Mouse (Mus musculus): ENCODE results near the gene Zbtb39. TPM values are rescaled to one million over a fixed set of nuclear protein-coding genes. Genes with fewer than 3 reads are reported as not detected.

The Zbtb39 gene
- polyA plus RNA-seq, 1 experiment from 2014 or later = 6.2 TPM

DNA sequence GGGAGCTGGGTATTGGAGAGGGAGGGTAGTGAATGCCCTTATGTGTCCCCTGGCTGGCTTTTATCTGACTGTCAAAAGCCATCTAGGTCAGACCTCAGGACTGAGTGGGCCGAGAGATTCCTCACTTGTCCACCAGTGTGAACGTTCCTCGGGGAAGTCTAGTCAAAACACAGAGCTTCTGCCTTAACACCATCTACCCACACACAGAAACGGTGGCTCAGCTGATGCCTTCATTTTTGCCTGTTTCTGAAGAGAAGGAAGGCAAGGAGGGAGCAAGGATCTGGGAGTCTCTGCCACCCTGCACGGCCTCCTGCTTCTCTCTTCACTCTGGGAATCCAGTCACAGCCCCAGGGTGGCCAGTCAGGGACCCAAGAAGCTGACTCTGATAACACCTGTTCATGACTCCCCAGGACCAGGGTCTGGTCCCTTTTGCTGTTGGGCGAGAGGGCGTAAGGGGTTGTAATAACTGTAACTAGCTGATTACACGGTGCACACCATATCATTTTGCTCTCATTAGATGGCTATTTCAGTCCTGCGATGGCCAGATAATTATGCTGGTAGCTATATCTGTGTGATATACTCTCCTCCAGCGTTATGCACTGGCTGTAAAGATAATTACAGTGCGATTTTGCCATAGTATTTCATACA is 8.9 kb upstream of the Zbtb39 start:
- Histone ChIP-seq H3K36me3 (ENCODE audit: control insufficient read depth, insufficient read depth, low read length) (no peaks in the 10 kb centered on the region), H3K4me2 (ENCODE audit: low read length) (no peak overlapping the region), H3K9ac (replicated peaks; ENCODE audit: low read length) (0 out of 2 replicates have a peak overlapping the region, but pooled peaks have one; percentile 12), H3K4me1 (ENCODE audit: control insufficient read depth, insufficient read depth, low read length) (peaks cover 7% of the 10 kb centered on the region; the same call in 1 of the 2 replicates), H3K9me3 (ENCODE audit: control insufficient read depth, low read length) (no peaks in the 10 kb centered on the region), H3K4me3 (replicated peaks; ENCODE audit: low read depth, low read length) (no peak overlapping the region), H3K27ac (replicated peaks; ENCODE audit: low read depth, low read length) (no peak overlapping the region), H3K27me3 (ENCODE audit: control insufficient read depth, insufficient read depth, low read length) (no peaks in the 10 kb centered on the region)
- ATAC-seq (ENCODE audit: low FRiP score, low TSS enrichment) (no peak), DNase-seq (peak; percentile 25)
- 50% methylated on average over 11 of the region's 11 CpGs for WGBS

DNA sequence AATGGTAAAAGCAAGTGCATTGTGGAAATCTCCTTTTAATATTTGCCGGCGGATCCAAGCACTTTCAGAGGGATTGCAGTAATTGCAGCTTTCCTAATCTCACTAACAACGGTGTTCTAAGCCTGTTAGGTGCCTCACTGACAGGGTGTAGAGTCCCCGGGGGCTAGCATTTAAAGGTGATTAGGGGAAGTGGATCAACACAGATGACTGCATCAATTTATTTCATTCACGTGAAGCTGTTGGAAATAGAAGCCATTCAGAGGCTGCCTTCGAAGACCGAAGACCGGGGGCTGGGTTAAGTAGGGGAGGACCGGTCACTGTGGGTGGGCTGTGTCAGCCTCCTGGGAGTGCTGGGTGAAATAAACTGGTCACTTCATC is 8.4 kb upstream of the Zbtb39 start:
- Histone ChIP-seq H3K4me2 (ENCODE audit: low read length) (no peak overlapping the region), H3K36me3 (ENCODE audit: control insufficient read depth, insufficient read depth, low read length) (no peaks in the 10 kb centered on the region), H3K9me3 (ENCODE audit: control insufficient read depth, low read length) (no peaks in the 10 kb centered on the region), H3K4me3 (replicated peaks; ENCODE audit: low read depth, low read length) (no peak overlapping the region), H3K4me1 (ENCODE audit: control insufficient read depth, insufficient read depth, low read length) (peaks cover 7% of the 10 kb centered on the region; the same call in 1 of the 2 replicates), H3K27ac (replicated peaks; ENCODE audit: low read depth, low read length) (0 out of 2 replicates have a peak overlapping the region, but pooled peaks have one; percentile 26), H3K27me3 (ENCODE audit: control insufficient read depth, insufficient read depth, low read length) (no peaks in the 10 kb centered on the region), H3K9ac (replicated peaks; ENCODE audit: low read length) (0 out of 2 replicates have a peak overlapping the region, but pooled peaks have one; percentile 12)
- DNase-seq (peak; percentile 63), ATAC-seq (ENCODE audit: low FRiP score, low TSS enrichment) (no peak)
- WGBS = 14% methylated on average over 9 of the region's 9 CpGs

DNA sequence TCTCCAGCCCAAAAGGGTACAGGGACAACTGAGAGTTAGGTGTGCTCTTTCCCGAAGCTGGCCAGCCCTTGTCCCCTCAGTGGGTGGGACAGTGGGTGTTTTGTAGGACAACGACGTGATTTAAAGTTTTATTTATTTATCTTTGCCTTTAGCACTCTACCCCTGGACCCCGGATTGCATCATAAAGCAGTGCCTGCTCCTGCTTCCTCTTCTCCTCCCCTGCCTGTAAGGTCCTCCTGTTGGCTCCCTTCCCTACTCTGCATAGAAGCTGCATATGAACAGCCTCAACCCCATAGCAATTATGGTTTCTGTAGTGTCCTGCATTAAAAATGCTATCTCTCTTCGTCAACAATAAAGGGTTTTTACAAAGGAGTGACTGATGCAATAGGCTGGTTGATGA is 7.9 kb upstream of the Zbtb39 start:
- H3K27me3 ChIP-seq (ENCODE audit: control insufficient read depth, insufficient read depth, low read length) = no peaks in the 10 kb centered on the region
- WGBS = 47% methylated on average over 5 of the region's 5 CpGs
- H3K27ac ChIP-seq (replicated peaks; ENCODE audit: low read depth, low read length) = no peak overlapping the region
- H3K4me3 ChIP-seq (replicated peaks; ENCODE audit: low read depth, low read length) = no peak overlapping the region
- DNase-seq (no peak), ATAC-seq (ENCODE audit: low FRiP score, low TSS enrichment) (no peak)
- no peaks in the 10 kb centered on the region for H3K36me3 ChIP-seq (ENCODE audit: control insufficient read depth, insufficient read depth, low read length)
- H3K9me3 ChIP-seq (ENCODE audit: control insufficient read depth, low read length) = no peaks in the 10 kb centered on the region
- H3K9ac ChIP-seq (replicated peaks; ENCODE audit: low read length) = no peak overlapping the region
- H3K4me1 ChIP-seq (ENCODE audit: control insufficient read depth, insufficient read depth, low read length) = peaks cover 7% of the 10 kb centered on the region; the same call in 1 of the 2 replicates
- H3K4me2 ChIP-seq (ENCODE audit: low read length) = no peak overlapping the region

DNA sequence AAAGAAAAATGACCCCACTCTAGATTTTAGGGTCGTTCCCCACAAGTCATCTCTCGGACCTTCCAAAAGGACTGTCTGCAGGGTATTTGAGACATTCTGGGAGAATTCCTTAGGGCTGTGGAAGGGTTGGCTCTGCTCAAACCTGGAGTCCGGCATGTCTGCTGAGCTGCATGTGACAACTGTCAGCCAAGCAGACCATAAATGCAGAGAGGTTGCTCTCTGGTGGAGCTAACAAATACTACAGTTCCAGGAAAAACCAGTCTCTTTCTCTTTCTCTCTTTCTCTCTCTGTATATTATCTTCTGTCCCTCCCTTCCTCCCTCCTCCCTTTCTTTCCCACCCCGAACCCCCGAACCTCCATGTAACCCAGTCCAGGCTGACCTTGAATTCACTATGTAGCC is 4.9 kb upstream of the Zbtb39 start:
- H3K9me3 ChIP-seq (ENCODE audit: control insufficient read depth, low read length) = no peaks in the 10 kb centered on the region
- peaks cover 7% of the 10 kb centered on the region; the same call in 1 of the 2 replicates for H3K4me1 ChIP-seq (ENCODE audit: control insufficient read depth, insufficient read depth, low read length)
- H3K4me3 ChIP-seq (replicated peaks; ENCODE audit: low read depth, low read length) = no peak overlapping the region
- ATAC-seq (ENCODE audit: low FRiP score, low TSS enrichment) (no peak), DNase-seq (peak; percentile 77)
- 51% methylated on average over 5 of the region's 5 CpGs for WGBS
- H3K27me3 ChIP-seq (ENCODE audit: control insufficient read depth, insufficient read depth, low read length) = no peaks in the 10 kb centered on the region
- H3K9ac ChIP-seq (replicated peaks; ENCODE audit: low read length) = no peak overlapping the region
- H3K4me2 ChIP-seq (ENCODE audit: low read length) = no peak overlapping the region
- H3K27ac ChIP-seq (replicated peaks; ENCODE audit: low read depth, low read length) = no peak overlapping the region
- no peaks in the 10 kb centered on the region for H3K36me3 ChIP-seq (ENCODE audit: control insufficient read depth, insufficient read depth, low read length)

DNA sequence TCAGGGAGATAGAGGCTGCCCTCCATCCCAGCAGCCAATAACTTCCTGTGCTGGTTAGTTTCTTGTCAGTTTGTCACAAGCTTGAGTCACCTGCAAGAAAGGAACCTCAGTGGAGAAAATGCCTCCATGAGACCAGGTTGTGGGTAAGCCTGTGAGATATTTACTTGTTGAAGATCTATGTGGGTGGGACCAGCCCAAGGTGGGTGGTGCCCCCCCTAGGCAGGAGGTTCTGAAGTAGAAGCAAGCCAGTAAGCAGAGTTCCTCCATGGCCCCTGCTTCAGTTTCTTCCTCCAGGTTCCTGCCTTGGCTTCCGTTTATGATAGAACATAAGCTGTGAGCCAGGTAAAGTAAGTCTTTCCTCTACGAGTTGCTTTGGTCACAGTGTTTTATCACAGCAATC is 3.1 kb upstream of the Zbtb39 start:
- no peaks in the 10 kb centered on the region for H3K9me3 ChIP-seq (ENCODE audit: control insufficient read depth, low read length)
- peaks cover 14% of the 10 kb centered on the region for H3K4me1 ChIP-seq (ENCODE audit: control insufficient read depth, insufficient read depth, low read length)
- no peak overlapping the region for H3K27ac ChIP-seq (replicated peaks; ENCODE audit: low read depth, low read length)
- DNase-seq = no peak
- H3K4me3 ChIP-seq (replicated peaks; ENCODE audit: low read depth, low read length) = no peak overlapping the region
- no peak for ATAC-seq (ENCODE audit: low FRiP score, low TSS enrichment)
- WGBS = 86% methylated on average over 2 of the region's 2 CpGs
- H3K27me3 ChIP-seq (ENCODE audit: control insufficient read depth, insufficient read depth, low read length) = no peaks in the 10 kb centered on the region
- H3K4me2 ChIP-seq (ENCODE audit: low read length) = no peak overlapping the region
- no peaks in the 10 kb centered on the region for H3K36me3 ChIP-seq (ENCODE audit: control insufficient read depth, insufficient read depth, low read length)
- no peak overlapping the region for H3K9ac ChIP-seq (replicated peaks; ENCODE audit: low read length)

DNA sequence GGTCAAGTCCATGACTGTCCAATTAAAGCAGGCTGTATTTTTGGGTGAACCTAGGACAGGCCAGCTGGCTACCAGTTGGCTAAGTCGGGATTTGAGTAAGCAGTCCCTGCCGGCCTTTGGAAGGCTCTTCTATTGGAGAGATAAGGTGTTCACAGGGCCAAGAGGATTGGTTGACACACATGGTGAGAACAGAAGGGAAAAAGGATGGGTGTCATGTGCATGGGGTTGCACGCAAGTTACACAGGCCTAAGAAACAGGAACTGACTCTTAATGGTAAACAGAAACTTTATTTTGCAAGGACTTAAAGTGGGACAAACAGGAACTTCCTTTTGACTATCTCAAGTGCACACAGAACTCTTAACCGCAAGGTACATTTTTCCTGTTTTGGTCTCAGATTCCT is 2.4 kb upstream of the Zbtb39 start:
- H3K27ac ChIP-seq (replicated peaks; ENCODE audit: low read depth, low read length) = no peak overlapping the region
- H3K4me1 ChIP-seq (ENCODE audit: control insufficient read depth, insufficient read depth, low read length) = peaks cover 12% of the 10 kb centered on the region
- WGBS = 80% methylated on average over 4 of the region's 4 CpGs
- ATAC-seq (ENCODE audit: low FRiP score, low TSS enrichment) = no peak
- H3K9me3 ChIP-seq (ENCODE audit: control insufficient read depth, low read length) = no peaks in the 10 kb centered on the region
- H3K9ac ChIP-seq (replicated peaks; ENCODE audit: low read length) = no peak overlapping the region
- H3K27me3 ChIP-seq (ENCODE audit: control insufficient read depth, insufficient read depth, low read length) = no peaks in the 10 kb centered on the region
- H3K4me2 ChIP-seq (ENCODE audit: low read length) = no peak overlapping the region
- DNase-seq = no peak
- no peak overlapping the region for H3K4me3 ChIP-seq (replicated peaks; ENCODE audit: low read depth, low read length)
- H3K36me3 ChIP-seq (ENCODE audit: control insufficient read depth, insufficient read depth, low read length) = peaks cover 5% of the 10 kb centered on the region

DNA sequence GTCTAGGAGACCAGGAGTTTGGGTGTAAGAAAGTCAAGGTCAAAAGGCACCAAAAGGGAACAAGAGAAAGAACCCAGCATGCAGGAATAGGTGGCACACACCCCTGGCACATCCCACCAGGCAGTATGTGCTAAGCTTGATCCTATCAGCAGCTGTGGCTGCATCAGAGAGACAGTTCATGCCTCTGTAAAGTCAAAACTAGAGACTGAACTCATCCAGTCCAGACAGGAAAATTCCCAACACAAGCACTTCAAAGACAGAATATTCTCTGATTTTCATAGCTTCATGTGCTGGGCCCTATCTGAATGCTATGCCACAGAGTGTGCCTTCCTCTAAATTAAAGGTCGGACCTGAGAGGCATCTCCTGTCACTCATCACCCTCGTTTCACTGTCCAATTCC is 1.8 kb upstream of the Zbtb39 start:
- no peak overlapping the region for H3K4me2 ChIP-seq (ENCODE audit: low read length)
- WGBS = 38% methylated on average over 2 of the region's 2 CpGs
- H3K9ac ChIP-seq (replicated peaks; ENCODE audit: low read length) = no peak overlapping the region
- no peaks in the 10 kb centered on the region for H3K27me3 ChIP-seq (ENCODE audit: control insufficient read depth, insufficient read depth, low read length)
- ATAC-seq (ENCODE audit: low FRiP score, low TSS enrichment) = no peak
- peaks cover 12% of the 10 kb centered on the region for H3K4me1 ChIP-seq (ENCODE audit: control insufficient read depth, insufficient read depth, low read length)
- peaks cover 11% of the 10 kb centered on the region for H3K36me3 ChIP-seq (ENCODE audit: control insufficient read depth, insufficient read depth, low read length)
- no peak overlapping the region for H3K4me3 ChIP-seq (replicated peaks; ENCODE audit: low read depth, low read length)
- no peak for DNase-seq
- H3K9me3 ChIP-seq (ENCODE audit: control insufficient read depth, low read length) = no peaks in the 10 kb centered on the region
- no peak overlapping the region for H3K27ac ChIP-seq (replicated peaks; ENCODE audit: low read depth, low read length)

DNA sequence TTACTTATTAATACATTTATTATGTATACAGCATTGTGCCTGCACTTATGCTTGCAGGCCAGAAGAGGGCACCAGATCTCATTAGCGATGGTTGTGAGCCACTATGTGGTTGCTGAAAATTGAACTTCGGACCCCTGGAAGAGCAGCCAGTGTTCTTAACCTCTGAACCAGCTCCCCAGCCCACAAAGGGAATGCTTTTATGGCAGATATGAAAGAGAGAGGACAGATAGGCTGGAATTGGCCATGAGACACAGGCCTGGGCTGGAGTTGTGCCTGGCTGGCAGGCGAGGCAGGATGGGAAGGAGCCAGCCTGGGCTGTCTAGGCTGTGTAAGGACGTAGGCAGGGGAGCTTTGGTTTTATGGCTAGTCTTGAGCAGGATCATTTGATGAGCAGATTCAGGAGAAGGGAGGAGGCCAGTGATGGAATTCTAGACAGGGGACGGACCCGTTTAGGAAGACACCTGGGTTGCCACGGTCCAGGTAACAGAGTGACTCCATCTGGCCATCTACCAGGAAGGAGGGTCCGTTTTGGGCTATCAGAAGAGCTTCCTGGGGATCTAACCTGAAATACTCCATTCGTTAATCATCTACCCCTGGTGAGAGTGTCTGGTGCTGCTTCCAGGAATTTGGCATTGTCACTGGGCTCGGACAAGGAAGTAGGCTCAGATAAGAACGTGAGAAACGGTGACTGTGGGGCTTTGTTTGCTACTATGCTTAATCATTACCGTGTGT is 1.0 kb upstream of the Zbtb39 start:
- peak overlapping the region; percentile 72 for H3K4me2 ChIP-seq (ENCODE audit: low read length)
- peak; percentile 60 for DNase-seq
- 57% methylated on average over 13 of the region's 13 CpGs for WGBS

More for the DNA sequence above, 1.0 kb upstream of the Zbtb39 start:
- no peak for ATAC-seq (ENCODE audit: low FRiP score, low TSS enrichment)
- H3K36me3 ChIP-seq (ENCODE audit: control insufficient read depth, insufficient read depth, low read length) = peaks cover 19% of the 10 kb centered on the region
- no peaks in the 10 kb centered on the region for H3K27me3 ChIP-seq (ENCODE audit: control insufficient read depth, insufficient read depth, low read length)
- H3K4me1 ChIP-seq (ENCODE audit: control insufficient read depth, insufficient read depth, low read length) = peaks cover 12% of the 10 kb centered on the region
- H3K9me3 ChIP-seq (ENCODE audit: control insufficient read depth, low read length) = no peaks in the 10 kb centered on the region
- no peak overlapping the region for H3K4me3 ChIP-seq (replicated peaks; ENCODE audit: low read depth, low read length)
- H3K27ac ChIP-seq (replicated peaks; ENCODE audit: low read depth, low read length) = no peak overlapping the region
- H3K9ac ChIP-seq (replicated peaks; ENCODE audit: low read length) = no peak overlapping the region
